Mouse (Mus musculus) embryonic facial prominence, embryonic 11.5 days (tissue): Measurements from ENCODE around the gene Pfas. TPM values are rescaled to one million over a fixed set of nuclear protein-coding genes. Genes with fewer than 3 reads are reported as not detected.
A peak's percentile ranks its signal among the peaks of the same experiment; 100 is the strongest.
"Not testable (repeated sequence)": the region's sequence is repeated elsewhere in the genome, so short reads cannot be mapped to it uniquely, and the experiment has no call there.

Source experiments
- ATAC-seq: fragments of 200-750 bp; cut with Nextera tagmentation; replicated peaks from 2 replicates; pipeline ENCODE4 v1.8.0; 2017; ENCODE audit warnings: low read depth; ENCODE audit not compliant: insufficient number of reproducible peaks, low FRiP score, low TSS enrichment
- DNase-seq: peaks from one replicate; pipeline ENCODE4 v3.0.0-alpha.2; 2015; ENCODE audit warnings: low spot score
- H3K27ac ChIP-seq: fragments of 300-500 bp; sonication (generic); replicated peaks from 2 replicates; pipeline ENCODE4 v1.5.1; 2014; ENCODE audit warnings: mild to moderate bottlenecking, low read depth, low read length, control low read depth
- H3K27me3 ChIP-seq: fragments of 300-500 bp; sonication (generic); 2 replicates; pipeline ENCODE4 v1.6.1; 2014; ENCODE audit warnings: mild to moderate bottlenecking, low read length, moderate library complexity, mixed read lengths; ENCODE audit not compliant: control insufficient read depth, insufficient read depth
- H3K36me3 ChIP-seq: fragments of 300-500 bp; sonication (generic); replicated peaks from 2 replicates; pipeline ENCODE4 v1.6.1; 2014; ENCODE audit warnings: low read depth, mild to moderate bottlenecking, low read length, moderate library complexity, mixed read lengths; ENCODE audit not compliant: control insufficient read depth, insufficient read depth
- H3K4me1 ChIP-seq: fragments of 300-500 bp; sonication (generic); 2 replicates; pipeline ENCODE4 v1.6.1; 2014; ENCODE audit warnings: low read length, mixed read lengths; ENCODE audit not compliant: control insufficient read depth, insufficient read depth
- H3K4me2 ChIP-seq: fragments of 300-500 bp; sonication (generic); 2 replicates; pipeline ENCODE4 v1.6.1; 2014; ENCODE audit warnings: low read depth, mild to moderate bottlenecking, control low read depth, low read length, moderate library complexity
- H3K4me3 ChIP-seq: fragments of 300-500 bp; sonication (generic); 2 replicates; pipeline ENCODE4 v1.5.1; 2014; ENCODE audit warnings: low read depth, low read length, control low read depth
- H3K9ac ChIP-seq: fragments of 300-500 bp; sonication (generic); replicated peaks from 2 replicates; pipeline ENCODE4 v1.6.1; 2014; ENCODE audit warnings: mild to moderate bottlenecking, control low read depth, low read length
- H3K9me3 ChIP-seq: fragments of 300-500 bp; sonication (generic); replicated peaks from 2 replicates; pipeline ENCODE4 v1.6.1; 2016; ENCODE audit warnings: mild to moderate bottlenecking, low read length, inconsistent platforms, mixed read lengths; ENCODE audit not compliant: control insufficient read depth
- WGBS: fragments of 180-500 bp; shearing (Covaris S2); extraction: QIAGEN DNeasy Blood & Tissue Kit; methylation state at CpG from one replicate; pipeline ENCODE4 v1.1.7; 2014; 5-methylcytosine and 5-hydroxymethylcytosine counted together
- polyA plus RNA-seq: library from polyadenylated mRNA; unstranded; fragments of >200 nt; fragmentation: Nextera tagmentation; extraction: Ambion mirVana; gene quantifications from 2 replicates; pipeline ENCODE4 v1.2.1, GENCODE M21; 2014

Gene Pfas
- polyA plus RNA-seq, 1 experiment from 2014 or later, result 34.8 TPM

GRCm38 (mm10) chr11:68963405-68963804, 44.9 kb downstream of the Pfas start:
- Histone ChIP-seq H3K27me3 (no peaks in the 10 kb centered on the region), H3K4me1 (no peaks in the 10 kb centered on the region), H3K4me2 (no peak overlapping the region)

GRCm38 (mm10) chr11:68962159-68962558, 46.1 kb downstream of the Pfas start:
- not testable (repeated sequence) for ATAC-seq, DNase-seq
- 24% methylated on average over 11 of the region's 11 CpGs for WGBS

More at GRCm38 (mm10) chr11:68963405-68963804, 44.9 kb downstream of the Pfas start:
- no peak overlapping the region for H3K4me3 ChIP-seq
- no peaks in the 10 kb centered on the region for H3K9me3 ChIP-seq
- WGBS, result 89% methylated on average over 2 of the region's 2 CpGs
- no peak overlapping the region for H3K27ac ChIP-seq
- ATAC-seq (no peak), DNase-seq (no peak)
- H3K9ac ChIP-seq, result no peak overlapping the region
- H3K36me3 ChIP-seq, result no peaks in the 10 kb centered on the region

GRCm38 (mm10) chr11:68961596-68961995, 46.7 kb downstream of the Pfas start:
- 74% methylated on average over 3 of the region's 3 CpGs for WGBS
- Histone ChIP-seq H3K4me2 (no peak overlapping the region), H3K9ac (no peak overlapping the region), H3K9me3 (no peaks in the 10 kb centered on the region), H3K27ac (no peak overlapping the region), H3K4me3 (no peak overlapping the region), H3K4me1 (no peaks in the 10 kb centered on the region), H3K27me3 (no peaks in the 10 kb centered on the region), H3K36me3 (no peaks in the 10 kb centered on the region)
- ATAC-seq (no peak), DNase-seq (no peak)

More at GRCm38 (mm10) chr11:68962159-68962558, 46.1 kb downstream of the Pfas start:
- H3K4me3 ChIP-seq, H3K36me3 ChIP-seq, H3K27me3 ChIP-seq, H3K4me1 ChIP-seq, H3K9me3 ChIP-seq, H3K9ac ChIP-seq, H3K4me2 ChIP-seq, H3K27ac ChIP-seq: not testable (repeated sequence)

- Histone ChIP-seq H3K27me3 (peaks cover 20% of the 10 kb centered on the region), H3K36me3 (no peaks in the 10 kb centered on the region), H3K4me3 (no peak overlapping the region), H3K27ac (no peak overlapping the region), H3K4me1 (peaks cover 4% of the 10 kb centered on the region), H3K9me3 (no peaks in the 10 kb centered on the region), H3K9ac (no peak overlapping the region), H3K4me2 (no peak overlapping the region)
- DNase-seq (no peak), ATAC-seq (no peak)
- 95% methylated on average over 1 of the region's 1 CpGs for WGBS
Observed at GRCm38 (mm10) chr11:68957971-68958370, 50.3 kb downstream of the Pfas start.

- Histone ChIP-seq H3K4me1 (peaks cover 4% of the 10 kb centered on the region), H3K9me3 (no peaks in the 10 kb centered on the region), H3K4me2 (peak within 1 kb of the TSS; percentile 10), H3K27ac (no peak within 1 kb of the TSS), H3K9ac (no peak within 1 kb of the TSS), H3K4me3 (no peak within 1 kb of the TSS), H3K36me3 (no peaks in the 10 kb centered on the region), H3K27me3 (peaks cover 20% of the 10 kb centered on the region)
- DNase-seq (no peak), ATAC-seq (no peak)
- 40% methylated on average over 8 of the region's 8 CpGs for WGBS
Observed at GRCm38 (mm10) chr11:68957308-68957707, 51.0 kb downstream of the Pfas start, which contains the start of gene Arhgef15. Gene Arhgef15 (minus strand): TSS chr11:68957480.

- peaks cover 20% of the 10 kb centered on the region for H3K27me3 ChIP-seq
- peak; percentile 24 for DNase-seq
- H3K9me3 ChIP-seq, result no peaks in the 10 kb centered on the region
- no peak overlapping the region for H3K9ac ChIP-seq
- H3K4me1 ChIP-seq, result peaks cover 4% of the 10 kb centered on the region
- H3K36me3 ChIP-seq, result no peaks in the 10 kb centered on the region
- 27% methylated on average over 13 of the region's 13 CpGs for WGBS
- ATAC-seq, result no peak
- H3K27ac ChIP-seq, result no peak overlapping the region
- peak overlapping the region; percentile 10; the same call in 1 of the 2 replicates for H3K4me2 ChIP-seq
- H3K4me3 ChIP-seq, result no peak overlapping the region
Observed at GRCm38 (mm10) chr11:68956697-68957096, 51.6 kb downstream of the Pfas start.

- H3K9ac ChIP-seq, result no peak overlapping the region
- ATAC-seq, result no peak
- H3K27me3 ChIP-seq, result peaks cover 20% of the 10 kb centered on the region
- H3K4me1 ChIP-seq, result peaks cover 4% of the 10 kb centered on the region
- H3K4me2 ChIP-seq, result no peak overlapping the region; the same call in 1 of the 2 replicates
- H3K36me3 ChIP-seq, result no peaks in the 10 kb centered on the region
- no peak for DNase-seq
- no peak overlapping the region for H3K4me3 ChIP-seq
- no peaks in the 10 kb centered on the region for H3K9me3 ChIP-seq
- WGBS, result 20% methylated on average over 3 of the region's 3 CpGs
- H3K27ac ChIP-seq, result no peak overlapping the region
Observed at GRCm38 (mm10) chr11:68956107-68956506, 52.2 kb downstream of the Pfas start.

GRCm38 (mm10) chr11:68955473-68955872, 52.8 kb downstream of the Pfas start:
- Histone ChIP-seq H3K9me3 (no peaks in the 10 kb centered on the region), H3K4me1 (peaks cover 4% of the 10 kb centered on the region), H3K27me3 (peaks cover 20% of the 10 kb centered on the region), H3K4me3 (no peak overlapping the region), H3K36me3 (no peaks in the 10 kb centered on the region), H3K4me2 (peak overlapping the region; percentile 21), H3K9ac (no peak overlapping the region), H3K27ac (no peak overlapping the region)
- DNase-seq, result no peak
- 71% methylated on average over 5 of the region's 5 CpGs for WGBS
- 0 out of 2 replicates have a peak, but pooled peaks have one; percentile 51 for ATAC-seq
